Mouse (Mus musculus) lung, postnatal 4 days (tissue): ENCODE data around the gene Hdhd3.

Experiments
- DNase-seq, 2 experiments: peaks; one replicate each; pipeline ENCODE4 v3.0.0; 2021

Gene Hdhd3

GRCm38 (mm10) chr4:62472071-62472470, 31.2 kb downstream of the Hdhd3 start:
- DNase-seq: no peak

GRCm38 (mm10) chr4:62470598-62471051, 32.6 kb downstream of the Hdhd3 start, which contains the start of gene Wdr31:
Gene Wdr31, minus strand, starts transcription at chr4:62470896.
- DNase-seq: peak; percentile 87 to 88

- no peak for DNase-seq
These were observed 35.1 kb downstream of the Hdhd3 start for GRCm38 (mm10) chr4:62468158-62468557.

GRCm38 (mm10) chr4:62463124-62463523, 40.1 kb downstream of the Hdhd3 start:
- no peak for DNase-seq

- no peak for DNase-seq
These were observed 42.9 kb downstream of the Hdhd3 start for GRCm38 (mm10) chr4:62460348-62460747.

GRCm38 (mm10) chr4:62459081-62459480, 44.2 kb downstream of the Hdhd3 start:
- peak in 1 of 2 experiments; percentile 49 for DNase-seq

GRCm38 (mm10) chr4:62454995-62455394, 48.3 kb downstream of the Hdhd3 start:
- peak; percentile 39 to 66 for DNase-seq
